Mouse (Mus musculus) liver, embryonic 16.5 days (tissue): ENCODE measurements around the gene Fam19a2. TPM values are rescaled to one million over a fixed set of nuclear protein-coding genes. Genes with fewer than 3 reads are reported as not detected.

Experiments
- ATAC-seq: fragments of 200-750 bp; cut with Nextera tagmentation; 2 replicates; pipeline ENCODE4 v1.8.0; 2017; ENCODE audit warnings: low read depth, mild to moderate bottlenecking, moderate number of reproducible peaks, moderate library complexity
- H3K27ac ChIP-seq: fragments of 300-500 bp; sonication (generic); 2 replicates; pipeline ENCODE4 v1.5.1; 2014; ENCODE audit warnings: mild to moderate bottlenecking, low read length
- H3K27me3 ChIP-seq: fragments of 300-500 bp; sonication (generic); 2 replicates; pipeline ENCODE4 v1.6.1; 2014; ENCODE audit warnings: low read depth, low read length, mixed read lengths; ENCODE audit not compliant: control insufficient read depth, insufficient read depth
- H3K36me3 ChIP-seq: fragments of 300-500 bp; sonication (generic); 2 replicates; pipeline ENCODE4 v1.6.1; 2014; ENCODE audit warnings: mild to moderate bottlenecking; ENCODE audit not compliant: control insufficient read depth, insufficient read depth
- H3K4me1 ChIP-seq: fragments of 300-500 bp; sonication (generic); 2 replicates; pipeline ENCODE4 v1.6.1; 2014; ENCODE audit warnings: low read depth, low read length, mixed read lengths; ENCODE audit not compliant: control insufficient read depth
- H3K4me2 ChIP-seq: fragments of 300-500 bp; sonication (generic); 2 replicates; pipeline ENCODE4 v1.6.1; 2014; ENCODE audit warnings: low read depth, low read length, mixed read lengths
- H3K4me3 ChIP-seq: fragments of 300-500 bp; sonication (generic); 2 replicates; pipeline ENCODE4 v1.5.1; 2014; ENCODE audit warnings: low read depth, mild to moderate bottlenecking, low read length
- H3K9ac ChIP-seq: fragments of 300-500 bp; sonication (generic); 2 replicates; pipeline ENCODE4 v1.6.1; 2014; ENCODE audit warnings: low read depth, low read length
- H3K9me3 ChIP-seq: fragments of 300-500 bp; sonication (generic); replicated peaks from 2 replicates; pipeline ENCODE4 v1.6.1; 2016; ENCODE audit warnings: low read length; ENCODE audit not compliant: control insufficient read depth
- WGBS: fragments of 180-500 bp; shearing (Covaris S2); extraction: QIAGEN DNeasy Blood & Tissue Kit; methylation state at CpG from one replicate; pipeline ENCODE4 v1.1.7; 2014; ENCODE audit not compliant: insufficient replicate concordance; 5-methylcytosine and 5-hydroxymethylcytosine counted together
- polyA plus RNA-seq: library from polyadenylated mRNA; unstranded; fragments of >200 nt; fragmentation: Nextera tagmentation; extraction: Ambion mirVana; gene quantifications from 2 replicates; pipeline ENCODE4 v1.2.1, GENCODE M21; 2015

Gene Fam19a2
- polyA plus RNA-seq, 1 experiment from 2014 or later, result 0.24 TPM

GRCm38 (mm10) chr10:123268568-123268967 is 4.8 kb downstream of the Fam19a2 start:
- no peak for ATAC-seq
- Histone ChIP-seq H3K36me3 (no peaks in the 10 kb centered on the region), H3K9ac (no peak overlapping the region), H3K27me3 (peaks cover 30% of the 10 kb centered on the region), H3K27ac (no peak overlapping the region), H3K4me1 (no peaks in the 10 kb centered on the region), H3K4me2 (no peak overlapping the region), H3K9me3 (no peaks in the 10 kb centered on the region), H3K4me3 (no peak overlapping the region)
- 47% methylated on average over 10 of the region's 10 CpGs for WGBS

GRCm38 (mm10) chr10:123274554-123274953 is 10.8 kb downstream of the Fam19a2 start:
- H3K4me3 ChIP-seq, result no peak overlapping the region

GRCm38 (mm10) chr10:123307300-123307699 is 43.5 kb downstream of the Fam19a2 start:
- Histone ChIP-seq H3K36me3 (no peaks in the 10 kb centered on the region), H3K9me3 (no peaks in the 10 kb centered on the region), H3K4me1 (no peaks in the 10 kb centered on the region), H3K4me3 (no peak overlapping the region), H3K9ac (no peak overlapping the region), H3K27me3 (no peaks in the 10 kb centered on the region), H3K27ac (no peak overlapping the region), H3K4me2 (no peak overlapping the region)
- ATAC-seq, result no peak

More at GRCm38 (mm10) chr10:123274554-123274953, 10.8 kb downstream of the Fam19a2 start:
- Histone ChIP-seq H3K4me2 (no peak overlapping the region), H3K36me3 (no peaks in the 10 kb centered on the region), H3K4me1 (no peaks in the 10 kb centered on the region), H3K27ac (no peak overlapping the region), H3K9me3 (no peaks in the 10 kb centered on the region), H3K9ac (no peak overlapping the region), H3K27me3 (no peaks in the 10 kb centered on the region)
- 53% methylated on average over 11 of the region's 11 CpGs for WGBS
- ATAC-seq, result no peak

GRCm38 (mm10) chr10:123326271-123326670 is 62.5 kb downstream of the Fam19a2 start:
- Histone ChIP-seq H3K27ac (no peak overlapping the region), H3K4me2 (no peak overlapping the region), H3K4me1 (no peaks in the 10 kb centered on the region), H3K4me3 (no peak overlapping the region), H3K9me3 (no peaks in the 10 kb centered on the region), H3K9ac (no peak overlapping the region), H3K36me3 (no peaks in the 10 kb centered on the region), H3K27me3 (no peaks in the 10 kb centered on the region)
- 72% methylated on average over 3 of the region's 3 CpGs for WGBS
- no peak for ATAC-seq

- WGBS, result 54% methylated on average over 5 of the region's 5 CpGs
- no peak overlapping the region for H3K4me2 ChIP-seq
Measured at GRCm38 (mm10) chr10:123341280-123341679, 77.5 kb downstream of the Fam19a2 start.

GRCm38 (mm10) chr10:123342591-123343236 is 78.9 kb downstream of the Fam19a2 start:
- Histone ChIP-seq H3K4me2 (no peak overlapping the region), H3K27me3 (no peaks in the 10 kb centered on the region), H3K9me3 (no peaks in the 10 kb centered on the region), H3K36me3 (no peaks in the 10 kb centered on the region), H3K4me3 (no peak overlapping the region), H3K27ac (no peak overlapping the region), H3K4me1 (no peaks in the 10 kb centered on the region), H3K9ac (no peak overlapping the region)
- WGBS, result 17% methylated on average over 5 of the region's 5 CpGs
- ATAC-seq, result no peak

More at GRCm38 (mm10) chr10:123341280-123341679, 77.5 kb downstream of the Fam19a2 start:
- Histone ChIP-seq H3K9me3 (no peaks in the 10 kb centered on the region), H3K36me3 (no peaks in the 10 kb centered on the region), H3K4me1 (no peaks in the 10 kb centered on the region), H3K27me3 (no peaks in the 10 kb centered on the region), H3K27ac (no peak overlapping the region), H3K9ac (no peak overlapping the region), H3K4me3 (no peak overlapping the region)
- ATAC-seq, result no peak

- H3K4me2 ChIP-seq, result no peak overlapping the region
- H3K27me3 ChIP-seq, result no peaks in the 10 kb centered on the region
- H3K4me3 ChIP-seq, result no peak overlapping the region
- H3K36me3 ChIP-seq, result no peaks in the 10 kb centered on the region
- no peaks in the 10 kb centered on the region for H3K9me3 ChIP-seq
- WGBS, result 71% methylated on average over 8 of the region's 8 CpGs
- no peak for ATAC-seq
- H3K27ac ChIP-seq, result no peak overlapping the region
- H3K4me1 ChIP-seq, result no peaks in the 10 kb centered on the region
- H3K9ac ChIP-seq, result no peak overlapping the region
Measured at GRCm38 (mm10) chr10:123346301-123346700, 82.5 kb downstream of the Fam19a2 start.

- H3K4me2 ChIP-seq, result no peak overlapping the region
- no peak for ATAC-seq
- H3K36me3 ChIP-seq, result no peaks in the 10 kb centered on the region
- no peaks in the 10 kb centered on the region for H3K4me1 ChIP-seq
- H3K27ac ChIP-seq, result no peak overlapping the region
- H3K9ac ChIP-seq, result no peak overlapping the region
- no peak overlapping the region for H3K4me3 ChIP-seq
- no peaks in the 10 kb centered on the region for H3K9me3 ChIP-seq
- no peaks in the 10 kb centered on the region for H3K27me3 ChIP-seq
- 66% methylated on average over 5 of the region's 5 CpGs for WGBS
Measured at GRCm38 (mm10) chr10:123353667-123354066, 89.9 kb downstream of the Fam19a2 start.

GRCm38 (mm10) chr10:123357010-123357409 is 93.2 kb downstream of the Fam19a2 start:
- Histone ChIP-seq H3K4me2 (no peak overlapping the region), H3K9me3 (no peaks in the 10 kb centered on the region), H3K27me3 (no peaks in the 10 kb centered on the region), H3K9ac (no peak overlapping the region), H3K4me3 (no peak overlapping the region), H3K4me1 (no peaks in the 10 kb centered on the region), H3K36me3 (no peaks in the 10 kb centered on the region), H3K27ac (no peak overlapping the region)
- 80% methylated on average over 6 of the region's 6 CpGs for WGBS
- no peak for ATAC-seq
